Mouse (Mus musculus) limb, embryonic 10.5 days (tissue): ENCODE measurements around the gene Ube2s. TPM values are rescaled to one million over a fixed set of nuclear protein-coding genes. Genes with fewer than 3 reads are reported as not detected.
A peak's percentile ranks its signal among the peaks of the same experiment; 100 is the strongest.
"Not testable (repeated sequence)": the region's sequence is repeated elsewhere in the genome, so short reads cannot be mapped to it uniquely, and the experiment has no call there.

Experiments
- DNase-seq: peaks from one replicate; pipeline ENCODE4 v3.0.0-alpha.2; 2017; ENCODE audit warnings: low spot score
- H3K27ac ChIP-seq: fragments of 300-500 bp; sonication (generic); 2 replicates; pipeline ENCODE4 v1.5.1; 2016; ENCODE audit warnings: mild to moderate bottlenecking
- H3K27me3 ChIP-seq: fragments of 300-500 bp; sonication (generic); 2 replicates; pipeline ENCODE4 v1.6.1; 2016; ENCODE audit warnings: low read depth, mild to moderate bottlenecking; ENCODE audit not compliant: poor library complexity, severe bottlenecking
- H3K36me3 ChIP-seq: fragments of 300-500 bp; sonication (generic); 2 replicates; pipeline ENCODE4 v1.6.1; 2016; ENCODE audit warnings: mild to moderate bottlenecking, moderate library complexity
- H3K4me1 ChIP-seq: fragments of 300-500 bp; sonication (generic); 2 replicates; pipeline ENCODE4 v1.6.1; 2016
- H3K4me3 ChIP-seq: fragments of 300-500 bp; sonication (generic); 2 replicates; pipeline ENCODE4 v1.5.1; 2016; ENCODE audit warnings: mild to moderate bottlenecking, moderate library complexity
- H3K9me3 ChIP-seq: fragments of 300-500 bp; sonication (generic); replicated peaks from 2 replicates; pipeline ENCODE4 v1.6.1; 2016; ENCODE audit warnings: mild to moderate bottlenecking
- WGBS: fragments of 180-500 bp; shearing (Covaris S2); methylation state at CpG from one replicate; pipeline ENCODE4 v1.1.7; 2016; 5-methylcytosine and 5-hydroxymethylcytosine counted together
- polyA plus RNA-seq: library from polyadenylated mRNA; unstranded; fragments of >200 nt; fragmentation: Nextera tagmentation; extraction: Ambion mirVana; gene quantifications from 2 replicates; pipeline ENCODE4 v1.2.1, GENCODE M21; 2016

Ube2s gene
- polyA plus RNA-seq: 500 and 550 TPM in 2 replicates

DNA sequence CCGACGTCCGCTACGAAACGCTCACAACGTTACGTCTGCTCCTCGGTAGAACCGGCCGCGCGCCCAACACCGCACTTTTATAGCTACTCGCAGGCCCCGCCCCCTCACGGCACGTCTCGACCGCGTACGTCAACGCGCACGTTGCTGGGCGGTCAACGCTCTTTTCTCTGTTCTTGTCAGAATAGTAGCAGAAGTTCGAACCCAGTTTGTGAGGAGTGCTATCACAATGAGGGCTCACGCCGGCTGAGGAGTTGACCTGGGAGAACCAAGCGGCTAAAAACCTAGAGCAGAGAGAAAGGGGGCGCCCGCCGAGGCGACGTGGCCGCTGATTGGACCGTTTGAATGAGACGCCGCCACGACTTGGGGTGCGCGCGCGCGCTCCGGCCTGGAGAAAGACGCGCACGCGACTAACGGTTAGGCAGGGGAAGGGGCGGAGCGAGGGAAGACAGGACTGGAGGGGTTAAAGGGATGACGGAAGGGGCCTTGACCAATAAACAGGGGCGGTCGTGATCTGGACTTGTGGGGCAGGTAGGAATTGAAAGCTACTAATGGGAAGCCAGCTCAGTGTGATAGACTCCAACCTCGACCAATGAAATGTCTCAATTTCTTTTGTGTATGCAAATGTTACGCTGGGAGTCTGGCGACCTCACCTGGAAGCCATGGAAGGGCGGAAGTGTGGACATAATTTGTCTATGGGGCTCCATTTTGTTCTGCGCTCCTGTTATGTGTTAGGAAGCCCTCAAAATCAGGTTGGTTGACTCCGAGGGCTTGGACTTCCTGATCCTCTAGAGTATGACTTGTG is at the start of gene Ube2s:
Gene Ube2s (minus strand): TSS at position 288 of the 802 bp plus-strand sequence.
- Histone ChIP-seq H3K27me3 (no peaks in the 10 kb centered on the region), H3K27ac (peak within 1 kb of the TSS; percentile 98), H3K9me3 (no peaks in the 10 kb centered on the region), H3K36me3 (peaks cover 35% of the 10 kb centered on the region), H3K4me1 (peaks cover 28% of the 10 kb centered on the region), H3K4me3 (peak within 1 kb of the TSS; percentile 99)
- peak; percentile 97 for DNase-seq
- WGBS: under 1% methylated on average over 62 of the region's 62 CpGs

DNA sequence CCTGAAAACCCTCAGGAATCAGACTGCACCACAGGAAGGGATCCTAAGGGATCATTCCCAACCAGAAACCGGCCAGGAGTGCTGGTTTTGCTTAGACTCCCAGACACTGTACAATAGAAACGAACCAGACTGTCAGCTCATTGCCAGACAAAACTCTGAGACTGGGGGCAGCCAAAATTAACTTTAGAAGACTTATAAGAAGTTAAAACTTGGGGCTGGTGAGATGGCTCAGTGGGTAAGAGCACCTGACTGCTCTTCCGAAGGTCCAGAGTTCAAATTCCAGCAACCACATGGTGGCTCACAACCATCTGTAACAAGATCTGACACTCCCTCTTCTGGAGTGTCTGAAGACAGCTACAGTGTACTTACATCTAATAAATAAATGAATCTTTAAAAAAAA is 48.5 kb upstream of the Ube2s start:
- H3K9me3 ChIP-seq, H3K4me1 ChIP-seq, H3K36me3 ChIP-seq, H3K27me3 ChIP-seq, H3K27ac ChIP-seq, H3K4me3 ChIP-seq, DNase-seq: not testable (repeated sequence)
- 83% methylated on average over 3 of the region's 3 CpGs for WGBS

DNA sequence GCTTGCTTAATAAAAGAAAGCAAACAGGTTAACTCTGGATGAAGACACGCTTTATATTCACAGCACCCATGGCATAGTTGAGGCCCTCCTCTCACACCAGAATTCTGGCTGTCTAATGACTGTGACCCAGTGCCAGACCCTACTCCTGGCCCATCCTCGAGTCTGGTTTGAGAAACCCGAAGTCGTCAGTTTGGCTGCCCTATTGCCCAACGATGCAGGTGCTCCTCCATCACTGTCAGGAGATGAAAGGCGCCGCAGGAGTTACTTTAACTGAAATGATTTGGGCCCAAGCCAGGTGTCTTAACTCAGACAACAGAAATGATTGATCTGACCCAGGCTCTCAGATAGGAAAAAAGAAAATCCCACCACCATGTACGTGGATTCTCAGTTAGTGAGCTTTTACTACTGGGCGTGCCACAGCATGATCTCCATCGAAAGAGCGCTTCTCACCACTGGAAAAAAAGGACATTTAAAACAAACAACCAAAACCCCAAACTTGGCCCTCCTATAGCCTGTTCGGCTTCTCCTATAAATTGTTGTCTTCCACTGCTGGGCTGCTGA is 47.1 kb upstream of the Ube2s start:
- no peak for DNase-seq
- Histone ChIP-seq H3K4me3 (no peak overlapping the region), H3K36me3 (no peaks in the 10 kb centered on the region), H3K9me3 (no peaks in the 10 kb centered on the region), H3K27me3 (no peaks in the 10 kb centered on the region), H3K27ac (no peak overlapping the region), H3K4me1 (peaks cover 4% of the 10 kb centered on the region; the same call in 1 of the 2 replicates)
- 67% methylated on average over 12 of the region's 12 CpGs for WGBS

DNA sequence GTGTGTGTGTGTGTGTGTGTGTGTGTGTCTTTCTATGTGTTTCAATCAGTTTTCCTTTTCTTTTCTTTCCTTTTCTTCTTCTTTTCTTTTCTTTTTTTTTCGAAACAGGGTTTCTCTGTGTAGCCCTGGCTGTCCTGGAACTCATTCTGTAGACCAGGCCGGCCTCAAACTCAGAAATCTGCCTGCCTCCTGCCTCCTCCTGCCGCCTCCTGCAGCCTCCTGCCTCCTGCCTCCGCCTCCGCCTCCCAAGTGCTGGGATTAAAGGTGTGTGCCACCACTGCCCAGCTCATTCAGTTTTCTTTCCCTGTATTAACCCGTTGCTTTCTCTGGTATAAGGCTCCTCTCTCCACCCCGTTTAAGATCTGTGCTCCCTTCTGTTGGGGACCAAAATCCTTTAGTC is 44.9 kb upstream of the Ube2s start:
- peaks cover 4% of the 10 kb centered on the region; the same call in 1 of the 2 replicates for H3K4me1 ChIP-seq
- H3K27ac ChIP-seq: no peak overlapping the region
- no peaks in the 10 kb centered on the region for H3K27me3 ChIP-seq
- H3K36me3 ChIP-seq: no peaks in the 10 kb centered on the region
- WGBS: 66% methylated on average over 7 of the region's 7 CpGs
- DNase-seq: no peak
- H3K4me3 ChIP-seq: no peak overlapping the region
- no peaks in the 10 kb centered on the region for H3K9me3 ChIP-seq

DNA sequence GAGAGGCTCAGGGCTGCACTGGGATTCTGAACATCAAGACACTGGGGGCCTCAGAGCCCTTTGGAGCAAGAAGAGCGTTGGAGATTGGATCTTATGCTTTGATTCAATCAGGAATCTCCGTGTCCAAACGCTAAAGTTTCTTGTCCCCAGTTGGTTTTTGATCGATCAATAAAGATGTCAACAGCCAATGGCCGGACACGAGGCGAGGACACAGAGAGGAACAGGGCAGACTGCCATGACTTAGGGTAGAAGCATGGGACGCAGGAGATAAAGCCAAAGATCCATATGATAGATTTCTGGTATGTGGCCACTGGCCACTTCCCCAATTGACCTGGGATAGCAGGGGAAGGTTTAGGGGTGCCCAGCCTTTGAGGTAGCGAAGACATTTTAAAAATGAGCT is 44.1 kb upstream of the Ube2s start:
- Histone ChIP-seq H3K27me3 (no peaks in the 10 kb centered on the region; the same call in 1 of the 2 replicates), H3K4me3 (no peak overlapping the region), H3K36me3 (no peaks in the 10 kb centered on the region), H3K27ac (no peak overlapping the region), H3K4me1 (peaks cover 4% of the 10 kb centered on the region; the same call in 1 of the 2 replicates), H3K9me3 (no peaks in the 10 kb centered on the region)
- DNase-seq: no peak
- WGBS: 89% methylated on average over 9 of the region's 9 CpGs

DNA sequence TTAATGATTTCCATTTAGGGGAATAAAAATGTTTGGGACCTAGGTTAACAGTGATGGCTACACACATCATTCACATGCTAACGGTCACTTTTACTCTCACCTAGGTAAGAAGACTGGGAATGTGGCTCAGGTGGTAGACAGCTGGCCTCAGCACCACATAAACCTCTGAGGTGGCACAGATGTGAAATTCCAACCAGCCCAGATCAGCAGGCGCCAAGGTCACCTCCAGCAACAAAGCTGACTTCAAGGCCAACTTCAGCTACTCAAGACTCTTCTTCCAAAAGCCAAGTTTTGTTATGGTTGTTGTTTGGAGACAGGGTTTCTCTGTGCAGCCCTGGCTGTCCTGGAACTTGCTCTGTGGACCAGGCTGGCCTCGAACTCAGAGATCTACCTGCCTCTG is 41.2 kb upstream of the Ube2s start:
- Histone ChIP-seq H3K9me3 (no peaks in the 10 kb centered on the region), H3K36me3 (no peaks in the 10 kb centered on the region), H3K4me3 (no peak overlapping the region), H3K4me1 (peaks cover 4% of the 10 kb centered on the region; the same call in 1 of the 2 replicates), H3K27me3 (peaks cover 14% of the 10 kb centered on the region; the same call in 1 of the 2 replicates), H3K27ac (no peak overlapping the region)
- WGBS: 79% methylated on average over 3 of the region's 3 CpGs
- no peak for DNase-seq

DNA sequence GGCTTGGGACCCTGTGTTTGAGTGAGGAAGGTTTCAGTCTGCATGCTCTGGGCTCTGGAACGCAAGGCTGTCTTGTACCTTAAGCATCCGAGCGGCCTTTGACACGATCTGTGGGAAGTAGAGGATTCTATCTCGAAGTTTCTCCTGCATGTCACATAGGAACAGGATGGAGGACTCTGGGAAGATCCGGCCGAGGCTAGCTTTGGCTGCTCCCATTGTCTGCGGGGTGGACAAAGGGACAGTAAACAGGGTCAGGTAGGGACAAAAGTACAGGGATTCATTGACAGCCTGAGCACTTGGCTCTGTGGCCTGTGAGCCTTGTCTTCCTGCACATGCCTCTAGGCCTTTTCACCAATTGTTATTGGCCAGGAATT is 38.9 kb upstream of the Ube2s start:
- DNase-seq: no peak
- H3K27ac ChIP-seq: no peak overlapping the region
- H3K9me3 ChIP-seq: no peaks in the 10 kb centered on the region
- WGBS: 80% methylated on average over 8 of the region's 8 CpGs
- H3K4me1 ChIP-seq: no peaks in the 10 kb centered on the region
- peaks cover 21% of the 10 kb centered on the region; the same call in 1 of the 2 replicates for H3K27me3 ChIP-seq
- H3K4me3 ChIP-seq: no peak overlapping the region
- no peaks in the 10 kb centered on the region for H3K36me3 ChIP-seq

DNA sequence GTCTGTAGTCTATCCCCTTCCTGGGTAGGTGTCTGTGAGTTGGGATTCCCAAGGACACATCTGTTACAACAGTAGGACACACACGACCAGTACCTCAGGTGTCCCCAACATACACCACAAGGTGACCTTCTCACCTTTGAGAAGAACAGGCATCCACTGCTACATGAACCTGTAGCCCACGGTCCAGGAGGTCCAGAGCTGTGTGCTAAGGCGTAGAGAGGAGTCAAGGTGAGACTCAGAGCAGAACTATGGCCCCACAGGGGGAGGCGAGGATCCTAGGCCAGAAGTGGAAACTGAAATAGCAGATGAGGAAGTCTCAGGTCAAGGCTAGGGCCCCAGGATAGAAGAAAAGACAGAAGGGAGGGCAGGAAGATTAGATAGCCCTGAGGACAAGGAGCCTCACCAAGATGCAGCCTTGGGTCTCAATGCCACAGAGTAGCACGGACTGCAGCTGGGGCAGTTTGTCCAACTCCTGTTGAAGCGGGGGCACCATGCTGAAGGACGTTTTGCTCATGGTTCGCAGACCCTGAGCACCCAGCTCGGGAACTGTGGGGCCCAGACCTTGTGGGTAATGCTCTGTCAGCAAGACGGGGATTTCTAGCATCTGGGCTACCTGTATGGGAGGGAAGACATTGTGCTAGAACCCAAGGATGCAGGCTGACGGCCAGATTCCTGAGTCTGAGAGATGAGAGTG is 38.4 kb upstream of the Ube2s start:
- 81% methylated on average over 11 of the region's 11 CpGs for WGBS
- Histone ChIP-seq H3K36me3 (no peaks in the 10 kb centered on the region), H3K27me3 (peaks cover 26% of the 10 kb centered on the region; the same call in 1 of the 2 replicates), H3K4me3 (no peak overlapping the region), H3K27ac (no peak overlapping the region), H3K4me1 (no peaks in the 10 kb centered on the region), H3K9me3 (no peaks in the 10 kb centered on the region)
- DNase-seq: no peak

DNA sequence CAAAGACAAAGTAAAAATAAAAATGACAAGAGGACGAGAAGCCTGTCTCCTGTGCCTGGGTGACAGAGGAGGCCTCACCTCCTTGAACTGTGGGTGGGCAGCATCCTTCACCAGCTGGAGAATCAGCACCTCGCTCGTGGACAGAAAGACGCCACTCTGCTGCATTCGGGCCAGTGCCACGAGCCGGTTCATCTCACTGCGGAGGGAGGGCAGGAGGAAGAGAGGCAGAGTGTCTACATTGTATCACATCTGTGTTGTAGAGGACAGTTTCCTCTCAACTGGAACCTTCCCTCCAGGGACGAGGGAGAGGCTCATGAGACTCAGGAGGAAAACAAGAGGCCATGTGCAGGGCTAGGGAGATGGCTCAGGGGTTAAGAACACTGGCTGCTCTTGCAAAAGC is 37.0 kb upstream of the Ube2s start:
- no peak overlapping the region for H3K4me3 ChIP-seq
- H3K27ac ChIP-seq: no peak overlapping the region
- WGBS: 62% methylated on average over 9 of the region's 9 CpGs
- peaks cover 4% of the 10 kb centered on the region for H3K4me1 ChIP-seq
- H3K9me3 ChIP-seq: no peaks in the 10 kb centered on the region
- H3K36me3 ChIP-seq: no peaks in the 10 kb centered on the region
- DNase-seq: no peak
- peaks cover 40% of the 10 kb centered on the region for H3K27me3 ChIP-seq

DNA sequence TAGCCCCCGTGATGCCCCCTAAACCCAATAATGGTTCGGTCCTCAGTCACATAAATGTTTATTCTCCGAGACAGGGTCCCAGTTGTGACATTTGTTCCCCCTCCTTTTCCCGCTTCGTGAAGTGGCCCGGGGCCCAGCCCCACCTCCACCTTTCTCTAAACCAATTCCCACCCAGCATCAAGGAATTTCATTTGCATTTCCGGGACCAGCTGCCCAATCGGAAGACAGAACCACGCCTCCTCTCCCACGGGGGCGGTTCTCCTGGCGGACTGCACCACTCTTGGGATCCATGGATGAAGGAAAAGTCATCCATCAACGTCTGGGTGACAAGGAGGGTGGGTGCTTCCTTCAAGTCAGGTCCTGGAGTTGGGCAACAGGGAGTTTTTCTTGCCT is 32.5 kb upstream of the Ube2s start:
- no peaks in the 10 kb centered on the region for H3K9me3 ChIP-seq
- no peak overlapping the region for H3K27ac ChIP-seq
- 2% methylated on average over 13 of the region's 13 CpGs for WGBS
- DNase-seq: peak; percentile 85
- H3K36me3 ChIP-seq: no peaks in the 10 kb centered on the region
- peaks cover 79% of the 10 kb centered on the region for H3K27me3 ChIP-seq
- peaks cover 27% of the 10 kb centered on the region for H3K4me1 ChIP-seq
- H3K4me3 ChIP-seq: peak overlapping the region; percentile 56

DNA sequence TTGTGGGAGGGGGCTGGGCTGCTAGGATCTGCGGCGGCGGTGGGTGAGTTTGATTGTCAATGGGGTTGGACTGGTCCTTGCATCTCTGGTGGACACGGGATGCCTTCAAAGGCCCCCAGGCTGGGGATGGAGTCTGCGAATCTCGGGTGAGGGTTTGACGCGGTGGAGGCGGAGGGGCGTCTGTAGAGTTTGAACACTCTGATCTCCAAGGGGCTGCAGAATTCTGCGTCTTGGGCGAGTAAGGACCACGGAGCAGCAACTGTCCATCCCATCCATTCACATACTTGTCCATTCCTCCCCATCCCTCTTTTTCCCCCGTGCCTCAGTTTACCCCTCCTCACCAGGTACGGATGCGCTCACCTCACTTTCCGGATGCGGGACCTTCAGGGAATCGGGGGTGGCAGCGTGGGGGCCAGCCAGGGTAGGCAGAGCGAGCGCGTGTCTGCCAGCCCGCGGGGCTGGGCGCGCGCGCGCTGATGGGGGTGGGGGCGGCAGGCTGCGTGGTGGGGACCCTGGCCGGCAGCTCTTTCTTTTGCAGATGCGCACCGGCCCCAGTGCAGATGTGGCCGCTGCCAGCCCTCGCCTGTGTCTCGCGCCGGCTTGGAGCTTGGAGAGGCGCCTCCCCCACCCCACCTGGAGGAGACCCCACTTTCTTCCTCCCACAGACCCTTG is 32.0 kb upstream of the Ube2s start, which contains the start of gene Shisa7:
Gene Shisa7 (minus strand): TSS at position 452 of the 672 bp plus-strand sequence.
- WGBS: 1% methylated on average over 41 of the region's 41 CpGs
- peaks cover 79% of the 10 kb centered on the region for H3K27me3 ChIP-seq
- 0 out of 2 replicates have a peak within 1 kb of the TSS, but pooled peaks have one; percentile 14 for H3K27ac ChIP-seq
- peaks cover 27% of the 10 kb centered on the region for H3K4me1 ChIP-seq
- H3K9me3 ChIP-seq: no peaks in the 10 kb centered on the region
- H3K36me3 ChIP-seq: no peaks in the 10 kb centered on the region
- peak within 1 kb of the TSS; percentile 56 for H3K4me3 ChIP-seq
- no peak for DNase-seq

DNA sequence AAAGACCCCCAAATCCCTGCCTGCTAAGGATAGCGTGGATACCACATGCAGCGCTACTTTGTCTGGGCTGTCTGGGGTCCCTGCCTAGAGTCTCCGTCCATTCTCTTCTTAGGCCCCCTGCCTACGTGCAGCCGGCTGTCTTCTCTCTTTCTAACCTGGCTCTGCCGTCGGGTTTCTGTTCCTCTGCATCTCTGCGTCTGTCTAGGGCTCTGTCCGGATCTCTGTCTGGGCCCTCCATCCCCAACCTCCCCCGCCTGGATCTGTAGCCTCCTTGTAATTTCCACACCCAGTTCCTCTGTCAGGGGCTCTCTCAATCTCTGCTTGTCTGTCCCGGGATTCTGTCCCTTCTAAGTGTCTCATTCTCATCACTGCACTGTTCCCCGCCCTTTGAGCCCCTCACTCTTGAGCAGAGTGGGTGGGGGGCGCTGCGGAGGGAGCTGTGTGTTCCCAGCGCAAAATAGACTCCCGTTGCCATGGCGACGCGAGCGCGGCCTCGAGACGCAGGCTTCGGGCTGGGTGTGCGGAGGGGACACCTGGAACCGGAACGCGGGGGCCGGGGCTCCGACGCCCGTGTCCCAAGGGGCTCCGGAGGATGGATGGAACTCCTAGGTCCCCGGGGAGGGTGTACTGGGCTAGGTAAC is 31.3 kb upstream of the Ube2s start:
- Histone ChIP-seq H3K9me3 (no peaks in the 10 kb centered on the region), H3K4me1 (peaks cover 27% of the 10 kb centered on the region), H3K36me3 (no peaks in the 10 kb centered on the region), H3K27ac (no peak overlapping the region), H3K27me3 (peaks cover 83% of the 10 kb centered on the region), H3K4me3 (peak overlapping the region; percentile 56)
- under 1% methylated on average over 34 of the region's 34 CpGs for WGBS
- peak; percentile 75 for DNase-seq
